Mouse (Mus musculus) liver, embryonic 14.5 days (tissue): Measurements from ENCODE around the gene Map3k11.
A peak's percentile ranks its signal among the peaks of the same experiment; 100 is the strongest.

Experiments used
- CTCF ChIP-seq: IDR thresholded peaks from 2 replicates; pipeline ENCODE4 v1.5.1; 2016; ENCODE audit warnings: antibody characterized with exemption, low read depth, control low read depth
- EP300 ChIP-seq: IDR thresholded peaks from 2 replicates; pipeline ENCODE4 v1.6.1; 2016; ENCODE audit warnings: antibody characterized with exemption, low read depth

DNA sequence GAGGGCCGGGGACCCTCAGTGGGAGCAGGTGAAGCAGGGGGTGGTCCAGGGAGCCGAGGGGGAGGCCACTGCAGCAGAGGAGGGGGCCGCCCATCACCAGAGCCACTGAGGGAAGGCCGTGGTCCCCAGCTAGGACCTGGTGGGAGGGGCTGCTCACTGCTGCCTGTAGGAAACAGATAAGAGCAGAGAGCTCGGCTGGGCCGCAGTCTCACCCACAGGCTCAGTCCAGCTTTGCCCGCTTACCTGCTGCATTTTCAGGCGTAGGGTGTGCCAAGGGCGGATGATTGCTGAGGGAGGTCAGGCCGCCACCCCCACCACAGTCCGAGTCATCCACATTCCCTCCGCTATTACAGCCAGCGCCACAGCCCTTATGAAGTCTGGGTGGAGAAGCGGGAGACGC lies 23.1 kb upstream of the Map3k11 start:
- TF ChIP-seq CTCF: peak; percentile 47
- TF ChIP-seq EP300: peak; percentile 86
